ENCODE assay signal across 18 mouse cellular contexts in the genomic region with DNA sequence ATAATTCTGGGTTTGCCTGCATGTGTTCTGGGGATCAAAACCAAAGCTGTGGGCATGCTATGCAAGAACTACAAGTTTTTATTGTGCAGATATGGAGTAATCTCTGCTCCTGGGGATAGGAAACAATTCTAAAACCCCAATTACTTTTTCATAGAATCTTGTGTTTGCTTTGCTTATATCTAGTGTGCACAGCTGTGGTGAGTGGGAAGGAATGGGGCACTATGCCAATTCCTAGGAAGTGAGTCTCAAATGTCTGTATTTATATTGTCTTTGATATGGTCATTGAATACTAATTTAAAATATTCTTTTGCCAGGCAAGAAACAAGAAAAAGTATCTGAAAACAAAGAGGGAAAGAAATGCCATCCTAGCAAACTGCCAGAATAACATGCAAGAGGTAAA. TPM values are rescaled to one million over a fixed set of nuclear protein-coding genes. Genes with fewer than 3 reads are reported as not detected.
A peak's percentile ranks its signal among the peaks of the same experiment; 100 is the strongest.
DNase-seq lines count a peak whose midpoint lies in the region; ATAC-seq and TF ChIP-seq lines count a peak whose summit lies in the region.
"Had no signal": no experiment of that assay in that cellular context is flagged by ENCODE, and none has a peak within 500 bp of the region (broad histone marks: within the 10 kb centered on the region; RNA-seq: fewer than 3 reads in every experiment).

No protein-coding gene starts in this region.

- H3K27me3 ChIP-seq in embryonic facial prominence, embryonic 14.5 days (replicated peaks; ENCODE audit: control insufficient read depth, insufficient read depth, low read length) = no peaks in the 10 kb centered on the region
- H3K27me3 ChIP-seq in embryonic facial prominence, embryonic 10.5 days (replicated peaks; ENCODE audit: low read depth, poor library complexity, severe bottlenecking) = no peaks in the 10 kb centered on the region
- no peaks in the 10 kb centered on the region for H3K27me3 ChIP-seq in myocyte (ENCODE audit: control insufficient read depth, insufficient read depth, insufficient read length)
- no peaks in the 10 kb centered on the region for H3K27me3 ChIP-seq in hindbrain, embryonic 12.5 days
- H3K27me3 ChIP-seq: CH12.LX; embryonic facial prominence, embryonic 13.5 days; heart, embryonic 13.5 days; midbrain, embryonic 12.5 days had no signal

- no peaks in the 10 kb centered on the region for H3K9me3 ChIP-seq in embryonic facial prominence, embryonic 14.5 days (ENCODE audit: control insufficient read depth, low read length)
- peaks cover 3% of the 10 kb centered on the region; the same call in 1 of the 2 replicates for H3K9me3 ChIP-seq in embryonic facial prominence, embryonic 10.5 days
- no peaks in the 10 kb centered on the region for H3K9me3 ChIP-seq in hindbrain, embryonic 12.5 days (replicated peaks)
- H3K9me3 ChIP-seq: heart, embryonic 13.5 days; midbrain, embryonic 12.5 days had no signal

- H3K9ac ChIP-seq in embryonic facial prominence, embryonic 14.5 days (ENCODE audit: low read depth, low read length) = no peak overlapping the region
- no peak overlapping the region for H3K9ac ChIP-seq in hindbrain, embryonic 12.5 days
- H3K9ac ChIP-seq: embryonic facial prominence, embryonic 13.5 days; heart, embryonic 13.5 days; midbrain, embryonic 12.5 days had no signal

- H3ac ChIP-seq in myocyte (ENCODE audit: control insufficient read depth, insufficient read length) = no peak overlapping the region

- DNase-seq in embryonic facial prominence, embryonic 14.5 days (ENCODE audit: low spot score) = peak; percentile 54
- no peak for DNase-seq in embryonic facial prominence, embryonic 10.5 days (ENCODE audit: low spot score)
- DNase-seq in left cerebral cortex, adult 11 months (ENCODE audit: low spot score) = peak; percentile 7
- no peak for DNase-seq in left cerebral cortex, postnatal 4 days
- DNase-seq in adipocyte (ENCODE audit: low spot score) = peak; percentile 9
- no peak for DNase-seq in adrenal gland, postnatal 14 days
- DNase-seq: adrenal gland, postnatal 10 days; cerebellum, adult 8-10 months; liver; lung, adult 2 months; thymus, adult 18-20 months had no signal

- no peak for TF ChIP-seq POLR2A in myocyte (IDR thresholded peaks at IDR 0.05; ENCODE audit: insufficient read length, low read depth)

- H3K4me2 ChIP-seq in embryonic facial prominence, embryonic 14.5 days (ENCODE audit: low read depth, low read length) = no peak overlapping the region
- H3K4me2 ChIP-seq in myocyte (ENCODE audit: low read depth) = peak overlapping the region; percentile 26
- H3K4me2 ChIP-seq in hindbrain, embryonic 12.5 days (replicated peaks) = no peak overlapping the region
- H3K4me2 ChIP-seq: embryonic facial prominence, embryonic 13.5 days; heart, embryonic 13.5 days; midbrain, embryonic 12.5 days had no signal

- H3K4me3 ChIP-seq in embryonic facial prominence, embryonic 14.5 days (ENCODE audit: low read depth, low read length) = no peak overlapping the region
- H3K4me3 ChIP-seq in embryonic facial prominence, embryonic 10.5 days = no peak overlapping the region
- no peak overlapping the region for H3K4me3 ChIP-seq in myocyte
- H3K4me3 ChIP-seq in hindbrain, embryonic 12.5 days = no peak overlapping the region
- H3K4me3 ChIP-seq: embryonic facial prominence, embryonic 13.5 days; heart, embryonic 13.5 days; midbrain, embryonic 12.5 days had no signal

- no peak for ATAC-seq in embryonic facial prominence, embryonic 14.5 days (ENCODE audit: low read depth)
- ATAC-seq in hindbrain, embryonic 12.5 days (ENCODE audit: low FRiP score) = no peak
- ATAC-seq: inflammation-experienced regulatory T-cells, adult 6 months had no signal

- intact Hi-C loops in left cerebral cortex, postnatal 4 days (cut with DNase I) = no loop called here

- H3K79me2 ChIP-seq in myocyte (ENCODE audit: control insufficient read depth, insufficient read depth) = no peaks in the 10 kb centered on the region

- H3K4me1 ChIP-seq in embryonic facial prominence, embryonic 14.5 days (ENCODE audit: control insufficient read depth, insufficient read depth, low read length) = no peaks in the 10 kb centered on the region
- no peaks in the 10 kb centered on the region for H3K4me1 ChIP-seq in embryonic facial prominence, embryonic 10.5 days
- no peaks in the 10 kb centered on the region for H3K4me1 ChIP-seq in hindbrain, embryonic 12.5 days
- H3K4me1 ChIP-seq: embryonic facial prominence, embryonic 13.5 days; heart, embryonic 13.5 days; midbrain, embryonic 12.5 days had no signal

- no peak overlapping the region for H3K27ac ChIP-seq in embryonic facial prominence, embryonic 14.5 days (replicated peaks; ENCODE audit: low read depth, low read length)
- no peak overlapping the region for H3K27ac ChIP-seq in embryonic facial prominence, embryonic 10.5 days (replicated peaks)
- no peak overlapping the region for H3K27ac ChIP-seq in hindbrain, embryonic 12.5 days
- H3K27ac ChIP-seq: embryonic facial prominence, embryonic 13.5 days; heart, embryonic 13.5 days; midbrain, embryonic 12.5 days had no signal

- no peaks in the 10 kb centered on the region for H3K36me3 ChIP-seq in embryonic facial prominence, embryonic 14.5 days (ENCODE audit: control insufficient read depth, insufficient read depth, low read length)
- H3K36me3 ChIP-seq in embryonic facial prominence, embryonic 10.5 days (replicated peaks) = no peaks in the 10 kb centered on the region
- H3K36me3 ChIP-seq in myocyte (ENCODE audit: control insufficient read depth, insufficient read depth) = no peaks in the 10 kb centered on the region
- H3K36me3 ChIP-seq in hindbrain, embryonic 12.5 days = no peaks in the 10 kb centered on the region
- H3K36me3 ChIP-seq: embryonic facial prominence, embryonic 13.5 days; heart, embryonic 13.5 days; midbrain, embryonic 12.5 days had no signal

TF ChIP-seq in myocyte, 11 proteins besides CTCF, POLR2A, EP300 and RAD21:
- TF ChIP-seq TCF12 (IDR thresholded peaks at IDR 0.05; ENCODE audit: insufficient read depth, poor library complexity, severe bottlenecking) (no peak), CEBPB (IDR thresholded peaks at IDR 0.05; ENCODE audit: insufficient read depth, poor library complexity, severe bottlenecking) (no peak), MYOD1 (IDR thresholded peaks at IDR 0.05; ENCODE audit: control insufficient read depth in 1 of 3, insufficient read length in 2 of 3, low read depth in 2 of 3) (peak in 1 of 3 experiments; percentile 13)

RNA-seq across cellular contexts. Expression of a gene that starts 38.5 kb away (rescaled TPM):
- polyA plus RNA-seq in embryonic facial prominence, embryonic 14.5 days (2014; fragmentation: Nextera tagmentation; extraction: Ambion mirVana) = 2.4 TPM in 2 replicates
- 1.8 and 1.9 TPM in 2 replicates for polyA plus RNA-seq in embryonic facial prominence, embryonic 10.5 days (2016; fragmentation: Nextera tagmentation; extraction: Ambion mirVana)
- 1 to 10 TPM in 1 of 2 experiments, under 1 TPM in 1; 0.84 to 1.4 TPM for total RNA-seq in left cerebral cortex, postnatal 4 days (2021)
- polyA plus RNA-seq in myocyte (2012; fragmentation: generic; extraction: Trizol) = 12.0 TPM
- total RNA-seq in adrenal gland, postnatal 14 days (2021) = 22.5 and 28.9 TPM in 2 replicates
- polyA plus RNA-seq in hindbrain, embryonic 12.5 days (2016; fragmentation: Nextera tagmentation; extraction: Ambion mirVana) = 1.5 and 1.8 TPM in 2 replicates

RNA-seq across cellular contexts. Expression of a gene that starts 44.2 kb away (rescaled TPM):
- 6.3 and 8.7 TPM in 2 replicates for polyA plus RNA-seq in embryonic facial prominence, embryonic 14.5 days (2014; fragmentation: Nextera tagmentation; extraction: Ambion mirVana)
- polyA plus RNA-seq in embryonic facial prominence, embryonic 10.5 days (2016; fragmentation: Nextera tagmentation; extraction: Ambion mirVana) = 2.8 and 3.3 TPM in 2 replicates
- 10 to 100 TPM; 16.4 to 18.5 TPM for total RNA-seq in left cerebral cortex, postnatal 4 days (2021)
- polyA plus RNA-seq in myocyte (2012; fragmentation: generic; extraction: Trizol) = 3.6 TPM
- 12.5 and 17.1 TPM in 2 replicates for total RNA-seq in adrenal gland, postnatal 14 days (2021)
- 8.9 and 9.3 TPM in 2 replicates for polyA plus RNA-seq in hindbrain, embryonic 12.5 days (2016; fragmentation: Nextera tagmentation; extraction: Ambion mirVana)

RNA-seq across cellular contexts. Expression of a gene that starts 53.5 kb away (rescaled TPM):
- 9.6 and 10.7 TPM in 2 replicates for polyA plus RNA-seq in embryonic facial prominence, embryonic 14.5 days (2014; fragmentation: Nextera tagmentation; extraction: Ambion mirVana)
- polyA plus RNA-seq in embryonic facial prominence, embryonic 10.5 days (2016; fragmentation: Nextera tagmentation; extraction: Ambion mirVana) = 18.9 and 19.2 TPM in 2 replicates
- total RNA-seq in left cerebral cortex, postnatal 4 days (2021) = 1 to 10 TPM; 5.3 to 5.7 TPM
- 8.0 TPM for polyA plus RNA-seq in myocyte (2012; fragmentation: generic; extraction: Trizol)
- total RNA-seq in adrenal gland, postnatal 14 days (2021) = 8.1 and 8.5 TPM in 2 replicates
- polyA plus RNA-seq in hindbrain, embryonic 12.5 days (2016; fragmentation: Nextera tagmentation; extraction: Ambion mirVana) = 14.4 TPM in 2 replicates

Comparison
In these comparisons a context has a peak if more than half of its experiments do, and no peak if none do; other contexts are left out.
1. DNase-seq: peak in embryonic facial prominence, embryonic 14.5 days (single experiment), left cerebral cortex, adult 11 months (single experiment) and adipocyte (single experiment); none in embryonic facial prominence, embryonic 10.5 days (single experiment), left cerebral cortex, postnatal 4 days (single experiment) and adrenal gland, postnatal 14 days (single experiment).